Mouse (Mus musculus): Measurements from ENCODE around the gene Trmt10c. TPM values are rescaled to one million over a fixed set of nuclear protein-coding genes. Genes with fewer than 3 reads are reported as not detected.
A peak's percentile ranks its signal among the peaks of the same experiment; 100 is the strongest.

Gene Trmt10c
- polyA plus RNA-seq, 1 experiment from 2014 or later = 23.1 TPM

- Histone ChIP-seq H3K27ac (replicated peaks) (no peak overlapping the region), H3K36me3 (peaks cover 29% of the 10 kb centered on the region), H3K4me2 (peak overlapping the region; percentile 67), H3K27me3 (no peaks in the 10 kb centered on the region), H3K4me3 (peak overlapping the region; percentile 69), H3K4me1 (replicated peaks) (peaks cover 18% of the 10 kb centered on the region), H3K9me3 (no peaks in the 10 kb centered on the region), H3K9ac (peak overlapping the region; percentile 81)
- 68% methylated on average over 6 of the region's 6 CpGs for WGBS
- ATAC-seq (ENCODE audit: low read depth) = no peak
Measured at GRCm38 (mm10) chr16:56036501-56036900, 1.1 kb downstream of the Trmt10c start.

GRCm38 (mm10) chr16:56034566-56034965 is 3.1 kb downstream of the Trmt10c start:
- no peak overlapping the region for H3K27ac ChIP-seq (replicated peaks)
- WGBS = 95% methylated on average over 6 of the region's 6 CpGs
- ATAC-seq (ENCODE audit: low read depth) = no peak

DNA sequence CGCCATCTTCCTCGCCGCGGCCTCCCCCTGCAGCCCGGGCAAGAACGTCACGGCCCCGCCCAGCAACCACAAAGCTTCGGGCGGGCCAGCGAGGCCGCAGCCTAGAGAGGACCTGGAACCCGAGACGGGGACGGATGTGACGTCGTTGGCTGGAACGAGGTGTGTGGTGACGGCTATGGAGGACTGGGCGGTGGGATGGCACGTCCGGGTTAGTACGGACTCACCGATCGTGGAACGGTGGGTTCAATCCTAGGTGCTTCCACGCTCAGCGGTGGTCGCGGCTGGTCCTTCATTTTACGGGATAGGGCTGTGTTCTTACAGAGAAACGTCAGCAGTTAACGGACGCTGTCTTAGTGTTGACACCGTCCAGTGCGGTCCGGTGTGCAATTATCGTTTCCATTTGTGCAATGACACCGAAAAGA is 7.9 kb downstream of the Trmt10c start, which contains the start of gene Pcnp:
TSS of gene Pcnp (minus strand) at position 79 of the 422 bp plus-strand sequence.
- H3K9me3 ChIP-seq = no peaks in the 10 kb centered on the region
- peak; percentile 100 for ATAC-seq (ENCODE audit: low read depth)

More at GRCm38 (mm10) chr16:56034566-56034965, 3.1 kb downstream of the Trmt10c start:
- H3K4me3 ChIP-seq = no peak overlapping the region
- H3K36me3 ChIP-seq = peaks cover 29% of the 10 kb centered on the region
- H3K9me3 ChIP-seq = no peaks in the 10 kb centered on the region
- peaks cover 25% of the 10 kb centered on the region for H3K4me1 ChIP-seq (replicated peaks)
- no peak overlapping the region for H3K9ac ChIP-seq
- no peak overlapping the region for H3K4me2 ChIP-seq
- H3K27me3 ChIP-seq = no peaks in the 10 kb centered on the region

DNA sequence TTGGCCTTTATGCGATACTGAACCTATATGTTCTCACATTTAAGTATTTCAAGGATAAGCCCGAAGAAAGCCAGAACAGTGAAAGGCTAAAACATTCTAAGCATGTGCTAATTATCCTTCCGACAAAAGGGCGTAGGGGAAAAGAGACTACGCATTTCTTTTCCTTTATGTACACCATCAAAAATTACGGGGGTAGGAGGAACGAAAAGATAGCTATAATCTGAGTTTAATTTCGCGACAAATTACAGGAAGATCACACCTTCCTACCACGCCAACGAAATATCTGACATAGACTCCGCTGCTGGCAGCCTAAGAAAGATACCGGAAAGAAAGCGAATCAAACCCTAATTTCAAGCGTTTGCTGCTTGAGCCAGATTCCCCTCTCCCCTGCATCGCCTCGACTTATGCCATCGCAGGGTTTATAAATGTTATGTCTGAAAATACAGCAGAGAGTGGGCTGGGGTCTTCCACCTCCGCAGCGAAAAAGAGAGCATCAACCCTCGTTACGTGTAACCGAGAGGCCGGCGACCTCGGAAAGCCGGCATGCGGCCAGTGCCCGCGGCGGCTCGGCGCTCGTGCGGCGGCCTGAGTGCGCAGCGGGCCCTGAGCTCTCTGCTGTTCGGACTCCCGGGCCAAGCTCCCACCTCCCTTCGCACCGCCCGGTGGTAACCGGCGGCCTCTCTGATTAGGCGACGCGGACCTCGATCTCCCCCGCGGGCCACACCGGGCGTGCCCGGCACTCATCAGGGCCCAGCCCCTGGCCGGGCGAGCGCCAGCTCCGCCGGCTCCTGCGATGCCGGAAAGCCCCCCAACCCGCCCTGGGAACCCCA is 8.7 kb downstream of the Trmt10c start:
- H3K9me3 ChIP-seq = no peaks in the 10 kb centered on the region
- peaks cover 29% of the 10 kb centered on the region for H3K36me3 ChIP-seq
- H3K4me3 ChIP-seq = peak overlapping the region; percentile 97
- H3K4me2 ChIP-seq = peak overlapping the region; percentile 82
- peak overlapping the region; percentile 96 for H3K27ac ChIP-seq (replicated peaks)
- peaks cover 36% of the 10 kb centered on the region for H3K4me1 ChIP-seq (replicated peaks)
- H3K9ac ChIP-seq = peak overlapping the region; percentile 96
- ATAC-seq (ENCODE audit: low read depth) = peak; percentile 91
- under 1% methylated on average over 62 of the region's 62 CpGs for WGBS
- no peaks in the 10 kb centered on the region for H3K27me3 ChIP-seq

More for the DNA sequence above, 7.9 kb downstream of the Trmt10c start, which contains the start of gene Pcnp:
- Histone ChIP-seq H3K4me2 (peak within 1 kb of the TSS; percentile 82), H3K27ac (replicated peaks) (peak within 1 kb of the TSS; percentile 96), H3K4me3 (peak within 1 kb of the TSS; percentile 97), H3K27me3 (no peaks in the 10 kb centered on the region), H3K9ac (peak within 1 kb of the TSS; percentile 96), H3K36me3 (peaks cover 31% of the 10 kb centered on the region), H3K4me1 (replicated peaks) (peaks cover 36% of the 10 kb centered on the region)
- under 1% methylated on average over 39 of the region's 39 CpGs for WGBS

DNA sequence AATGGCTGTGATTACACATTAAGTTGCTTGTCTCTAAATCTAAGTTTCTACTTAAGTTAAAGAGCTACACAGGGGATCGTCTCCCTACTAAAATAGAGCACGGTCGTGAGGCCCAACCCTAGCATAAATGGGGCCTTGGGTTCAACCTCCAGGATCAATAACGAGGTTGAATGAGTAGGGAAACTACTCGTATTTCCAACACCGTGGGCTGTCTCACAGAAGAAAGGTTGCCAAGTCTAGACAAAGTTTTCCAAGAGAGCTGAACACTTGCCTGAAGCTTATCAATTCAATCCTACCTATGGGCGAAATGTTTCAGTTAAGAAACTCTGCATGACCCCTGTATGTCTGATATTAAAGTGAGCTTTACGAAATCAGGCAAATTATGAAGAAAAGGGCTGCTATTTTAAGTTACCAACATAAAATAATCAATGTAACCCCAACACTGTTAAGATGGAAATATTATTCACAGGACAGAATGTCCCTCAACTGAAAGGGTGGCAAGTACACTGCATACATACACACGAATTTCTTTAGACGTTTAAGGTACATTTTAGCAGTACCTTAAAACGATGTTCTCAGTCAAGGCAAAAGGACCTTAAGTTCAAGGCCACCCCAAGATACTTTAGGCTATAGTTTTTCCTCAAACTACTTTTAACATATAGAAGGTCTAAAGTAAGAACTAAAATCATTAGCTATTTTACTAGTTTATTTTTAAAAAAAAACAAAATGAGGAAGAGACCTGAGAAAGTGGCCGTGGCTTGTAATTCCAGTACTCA is 9.6 kb downstream of the Trmt10c start:
- Histone ChIP-seq H3K4me1 (replicated peaks) (peaks cover 36% of the 10 kb centered on the region), H3K4me3 (peak overlapping the region; percentile 97), H3K9ac (peak overlapping the region; percentile 96), H3K4me2 (peak overlapping the region; percentile 82), H3K9me3 (no peaks in the 10 kb centered on the region), H3K27me3 (no peaks in the 10 kb centered on the region), H3K36me3 (peaks cover 22% of the 10 kb centered on the region), H3K27ac (replicated peaks) (no peak overlapping the region)
- ATAC-seq (ENCODE audit: low read depth) = no peak
- 53% methylated on average over 12 of the region's 12 CpGs for WGBS

GRCm38 (mm10) chr16:56019660-56020059 is 18.0 kb downstream of the Trmt10c start:
- ATAC-seq (ENCODE audit: low read depth) = no peak
- peaks cover 57% of the 10 kb centered on the region for H3K36me3 ChIP-seq

GRCm38 (mm10) chr16:56014076-56014475 is 23.5 kb downstream of the Trmt10c start:
- Histone ChIP-seq H3K27me3 (no peaks in the 10 kb centered on the region), H3K27ac (replicated peaks) (no peak overlapping the region), H3K9ac (no peak overlapping the region), H3K36me3 (peaks cover 60% of the 10 kb centered on the region), H3K4me3 (no peak overlapping the region), H3K4me1 (replicated peaks) (no peaks in the 10 kb centered on the region), H3K4me2 (no peak overlapping the region), H3K9me3 (no peaks in the 10 kb centered on the region)
- no peak for ATAC-seq (ENCODE audit: low read depth)
- 86% methylated on average over 7 of the region's 7 CpGs for WGBS

More at GRCm38 (mm10) chr16:56019660-56020059, 18.0 kb downstream of the Trmt10c start:
- H3K9ac ChIP-seq = no peak overlapping the region
- H3K27ac ChIP-seq (replicated peaks) = no peak overlapping the region
- H3K27me3 ChIP-seq = no peaks in the 10 kb centered on the region
- H3K9me3 ChIP-seq = no peaks in the 10 kb centered on the region
- 97% methylated on average over 7 of the region's 7 CpGs for WGBS
- no peak overlapping the region for H3K4me3 ChIP-seq
- no peaks in the 10 kb centered on the region for H3K4me1 ChIP-seq (replicated peaks)
- no peak overlapping the region for H3K4me2 ChIP-seq

DNA sequence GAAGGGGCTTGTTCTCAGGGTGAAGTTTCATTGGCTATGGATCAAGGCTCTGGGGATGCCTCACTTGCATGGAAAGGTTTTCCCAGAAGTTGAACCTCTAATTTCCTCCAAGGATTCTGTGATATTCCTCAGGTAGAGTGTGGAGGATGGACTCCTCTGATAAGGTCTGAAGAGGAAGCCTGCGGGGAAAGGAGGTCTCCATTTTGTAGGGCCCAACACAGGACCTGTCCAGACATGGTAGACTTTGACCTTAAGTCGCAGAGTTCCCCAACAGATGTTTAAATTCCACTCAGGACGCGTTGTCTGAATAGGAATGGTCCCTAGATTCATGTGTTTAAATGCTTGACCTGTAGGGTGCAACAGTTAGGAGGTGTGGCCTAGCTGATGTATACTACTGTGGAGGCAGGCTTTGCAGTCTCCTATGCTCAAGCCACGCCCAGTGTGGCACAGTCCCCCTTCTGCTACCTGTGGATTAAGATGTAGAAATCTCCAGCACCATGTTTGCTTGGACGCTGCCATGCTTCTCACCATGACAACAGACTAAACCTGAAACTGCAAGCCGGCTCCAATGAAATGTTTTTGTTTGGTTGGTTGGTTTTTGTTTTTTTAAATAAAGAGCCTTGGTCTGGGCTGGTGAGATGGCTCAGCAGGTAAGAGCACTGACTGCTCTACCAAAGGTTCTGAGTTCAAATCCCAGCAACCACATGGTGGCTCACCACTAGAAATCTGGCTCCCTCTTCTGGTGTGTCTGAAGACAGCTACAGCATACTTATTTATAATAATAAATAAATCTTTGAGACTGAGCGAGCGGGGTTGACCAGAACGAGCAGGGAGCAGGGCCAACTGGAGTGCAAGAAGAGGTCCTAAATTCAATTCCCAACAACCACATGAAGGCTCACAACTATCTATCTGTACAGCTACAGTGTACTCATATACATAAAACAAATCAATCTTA is 24.6 kb downstream of the Trmt10c start:
- 90% methylated on average over 10 of the region's 10 CpGs for WGBS
- Histone ChIP-seq H3K9ac (no peak overlapping the region), H3K4me2 (no peak overlapping the region), H3K27me3 (no peaks in the 10 kb centered on the region), H3K27ac (replicated peaks) (no peak overlapping the region), H3K4me1 (replicated peaks) (no peaks in the 10 kb centered on the region), H3K9me3 (no peaks in the 10 kb centered on the region), H3K4me3 (no peak overlapping the region), H3K36me3 (peaks cover 52% of the 10 kb centered on the region)
- peak; percentile 36; the same call in 1 of the 2 replicates for ATAC-seq (ENCODE audit: low read depth)

GRCm38 (mm10) chr16:56008862-56009261 is 28.8 kb downstream of the Trmt10c start:
- H3K4me3 ChIP-seq = no peak overlapping the region
- no peak overlapping the region for H3K9ac ChIP-seq
- H3K27ac ChIP-seq (replicated peaks) = no peak overlapping the region
- H3K4me1 ChIP-seq (replicated peaks) = no peaks in the 10 kb centered on the region
- ATAC-seq (ENCODE audit: low read depth) = no peak
- WGBS = 95% methylated on average over 1 of the region's 1 CpGs
- peaks cover 64% of the 10 kb centered on the region for H3K36me3 ChIP-seq
- no peak overlapping the region for H3K4me2 ChIP-seq
- no peaks in the 10 kb centered on the region for H3K9me3 ChIP-seq
- H3K27me3 ChIP-seq = no peaks in the 10 kb centered on the region

GRCm38 (mm10) chr16:56006798-56007197 is 30.8 kb downstream of the Trmt10c start:
- no peak for ATAC-seq (ENCODE audit: low read depth)
- Histone ChIP-seq H3K9me3 (no peaks in the 10 kb centered on the region), H3K27ac (replicated peaks) (no peak overlapping the region), H3K27me3 (no peaks in the 10 kb centered on the region), H3K36me3 (peaks cover 64% of the 10 kb centered on the region), H3K4me3 (no peak overlapping the region), H3K4me2 (no peak overlapping the region), H3K4me1 (replicated peaks) (no peaks in the 10 kb centered on the region), H3K9ac (no peak overlapping the region)
- 96% methylated on average over 11 of the region's 11 CpGs for WGBS

DNA sequence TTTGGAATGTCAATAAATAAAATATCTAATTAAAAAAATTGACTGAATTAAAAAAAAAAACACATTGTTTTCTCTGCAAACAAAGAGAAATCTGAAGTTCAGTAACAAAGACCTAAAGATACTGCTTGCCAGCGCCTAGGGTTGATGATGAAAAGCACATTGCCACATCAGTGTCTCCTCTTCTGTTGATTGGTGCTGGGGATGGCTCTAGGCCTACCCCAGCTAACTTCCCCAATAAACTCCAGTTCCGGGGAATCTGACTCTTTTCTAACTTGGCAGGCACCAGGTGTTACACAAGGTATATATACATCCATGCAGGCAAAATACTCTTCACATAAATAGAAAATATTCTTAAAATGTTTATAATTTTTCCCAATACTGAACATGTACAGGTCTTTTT is 43.4 kb downstream of the Trmt10c start:
- WGBS = 98% methylated on average over 2 of the region's 2 CpGs
- no peaks in the 10 kb centered on the region for H3K9me3 ChIP-seq
- H3K27ac ChIP-seq (replicated peaks) = no peak overlapping the region
- no peaks in the 10 kb centered on the region for H3K27me3 ChIP-seq
- no peak overlapping the region for H3K9ac ChIP-seq
- H3K4me3 ChIP-seq = no peak overlapping the region
- ATAC-seq (ENCODE audit: low read depth) = no peak
- H3K4me2 ChIP-seq = no peak overlapping the region
- H3K4me1 ChIP-seq (replicated peaks) = no peaks in the 10 kb centered on the region
- H3K36me3 ChIP-seq = peaks cover 58% of the 10 kb centered on the region

Measured in neural tube, embryonic 13.5 days (tissue).